In genomic region chr7:144607862-144608261, GRCm38 (mm10) we compare ENCODE assay signal across 16 mouse cellular contexts. TPM values are rescaled to one million over a fixed set of nuclear protein-coding genes. Genes with fewer than 3 reads are reported as not detected.
DNase-seq lines count a peak whose midpoint lies in the region; ATAC-seq and TF ChIP-seq lines count a peak whose summit lies in the region.
"Had no signal": no experiment of that assay in that cellular context is flagged by ENCODE, and none has a peak within 500 bp of the region (broad histone marks: within the 10 kb centered on the region; RNA-seq: fewer than 3 reads in every experiment).

No protein-coding gene starts in this region.

- 94% methylated on average over 15 of the region's 15 CpGs for WGBS in forebrain, postnatal 0 days
- WGBS in forebrain, embryonic 16.5 days: 92% methylated on average over 15 of the region's 15 CpGs
- WGBS in liver, adult 2 months: 90% methylated on average over 15 of the region's 15 CpGs

- no peaks in the 10 kb centered on the region for H3K36me3 ChIP-seq in forebrain, postnatal 0 days (ENCODE audit: insufficient read depth)
- H3K36me3 ChIP-seq in forebrain, embryonic 16.5 days (ENCODE audit: control insufficient read depth, insufficient read depth): no peaks in the 10 kb centered on the region
- H3K36me3 ChIP-seq in liver, adult 2 months (ENCODE audit: control insufficient read depth, insufficient read depth, low read length): no peaks in the 10 kb centered on the region

- H3K9me3 ChIP-seq in forebrain, postnatal 0 days (ENCODE audit: low read length): no peaks in the 10 kb centered on the region
- H3K9me3 ChIP-seq in forebrain, embryonic 16.5 days (ENCODE audit: control insufficient read depth, low read length): no peaks in the 10 kb centered on the region

- no peak overlapping the region for H3K4me2 ChIP-seq in forebrain, postnatal 0 days (ENCODE audit: low read depth)
- no peak overlapping the region for H3K4me2 ChIP-seq in forebrain, embryonic 16.5 days (ENCODE audit: low read length)
- H3K4me2 ChIP-seq: heart, embryonic 11.5 days had no signal

- H3K79me2 ChIP-seq in liver, adult 2 months (ENCODE audit: control insufficient read depth, insufficient read depth, low read length): no peaks in the 10 kb centered on the region

- no peaks in the 10 kb centered on the region for H3K4me1 ChIP-seq in forebrain, postnatal 0 days (ENCODE audit: insufficient read depth)
- no peaks in the 10 kb centered on the region for H3K4me1 ChIP-seq in forebrain, embryonic 16.5 days (replicated peaks; ENCODE audit: control insufficient read depth, insufficient read depth, low read length)
- H3K4me1 ChIP-seq in liver, adult 2 months (ENCODE audit: control insufficient read depth, insufficient read depth, low read length): no peaks in the 10 kb centered on the region

- H3K27me3 ChIP-seq in forebrain, postnatal 0 days (ENCODE audit: insufficient read depth, low read length): no peaks in the 10 kb centered on the region
- H3K27me3 ChIP-seq in forebrain, embryonic 16.5 days (replicated peaks; ENCODE audit: control insufficient read depth, insufficient read depth, low read length): no peaks in the 10 kb centered on the region
- H3K27me3 ChIP-seq in liver, adult 2 months (ENCODE audit: control insufficient read depth, insufficient read depth, low read length): peaks cover 1% of the 10 kb centered on the region; the same call in 1 of the 2 replicates

- H3K9ac ChIP-seq in forebrain, postnatal 0 days: no peak overlapping the region
- no peak overlapping the region for H3K9ac ChIP-seq in forebrain, embryonic 16.5 days (replicated peaks; ENCODE audit: low read depth, low read length)
- H3K9ac ChIP-seq in liver, adult 2 months (ENCODE audit: low read depth, low read length): no peak overlapping the region

- peak; percentile 13; the same call in 1 of the 2 replicates for TF ChIP-seq CTCF in forebrain, postnatal 0 days (IDR thresholded peaks at IDR 0.05; ENCODE audit: low read depth)
- peak; percentile 22; the same call in 1 of the 2 replicates for TF ChIP-seq CTCF in liver, adult 2 months (IDR thresholded peaks at IDR 0.05; ENCODE audit: low read depth, low read length)

- TF ChIP-seq POLR2A in liver, adult 2 months (IDR thresholded peaks at IDR 0.05; ENCODE audit: extremely low read depth, insufficient read depth, low read length): no peak

- ATAC-seq in forebrain, postnatal 0 days: no peak
- ATAC-seq in forebrain, embryonic 16.5 days: no peak
- ATAC-seq: midbrain, embryonic 16.5 days had no signal

- H3K27ac ChIP-seq in forebrain, postnatal 0 days (ENCODE audit: low read depth, low read length): no peak overlapping the region
- H3K27ac ChIP-seq in forebrain, embryonic 16.5 days (ENCODE audit: low read length): no peak overlapping the region
- H3K27ac ChIP-seq in liver, adult 2 months (replicated peaks; ENCODE audit: insufficient read depth, low read depth, low read length): no peak overlapping the region

- no peak for DNase-seq in forebrain, postnatal 0 days
- DNase-seq in liver, adult 2 months (ENCODE audit: extremely low read depth, low read depth, low spot score): no peak
- no peak for DNase-seq in liver
- DNase-seq in thymus, postnatal 14 days: peak; percentile 8
- no peak for DNase-seq in thymus, adult 18-20 months
- DNase-seq in T-cell, adult 2 months (ENCODE audit: low spot score): no peak
- no peak for DNase-seq in right cerebral cortex, adult 18-20 months
- DNase-seq: cerebellum, postnatal 36 days; gastrocnemius, postnatal 36 days; heart, postnatal 36 days; kidney, postnatal 14 days; left cerebral cortex, postnatal 4 days; right cerebral cortex, postnatal 25 days had no signal

- no peak overlapping the region for H3K4me3 ChIP-seq in forebrain, postnatal 0 days (ENCODE audit: low read depth, low read length)
- no peak overlapping the region for H3K4me3 ChIP-seq in forebrain, embryonic 16.5 days (replicated peaks; ENCODE audit: low read length)
- H3K4me3 ChIP-seq in liver, adult 2 months (ENCODE audit: insufficient read depth, low read depth, low read length): no peak overlapping the region

RNA-seq across cellular contexts. Expression of gene Fadd, which starts 25.6 kb away (rescaled TPM):
- total RNA-seq in forebrain, postnatal 0 days (2014; rRNA removed): 2.6 and 2.7 TPM in 2 replicates
- polyA plus RNA-seq in forebrain, postnatal 0 days (2015; fragmentation: Nextera tagmentation; extraction: Ambion mirVana): 2.5 and 3.0 TPM in 2 replicates
- 5.2 and 5.8 TPM in 2 replicates for polyA plus RNA-seq in forebrain, embryonic 16.5 days (2015; fragmentation: Nextera tagmentation; extraction: Ambion mirVana)
- total RNA-seq in liver, adult 2 months (2014; rRNA removed): 2.3 and 2.5 TPM in 2 replicates
- polyA plus RNA-seq in liver, adult 2 months (2012; rRNA removed): 8.0 and 8.7 TPM in 2 replicates

RNA-seq across cellular contexts. Expression of gene Ppfia1, which starts 54.3 kb away (rescaled TPM):
- total RNA-seq in forebrain, postnatal 0 days (2014; rRNA removed): 32.2 and 53.8 TPM in 2 replicates
- polyA plus RNA-seq in forebrain, postnatal 0 days (2015; fragmentation: Nextera tagmentation; extraction: Ambion mirVana): 12.0 and 15.2 TPM in 2 replicates
- polyA plus RNA-seq in forebrain, embryonic 16.5 days (2015; fragmentation: Nextera tagmentation; extraction: Ambion mirVana): 30.4 and 34.6 TPM in 2 replicates
- 14.5 and 15.4 TPM in 2 replicates for total RNA-seq in liver, adult 2 months (2014; rRNA removed)
- polyA plus RNA-seq in liver, adult 2 months (2012; rRNA removed): 17.1 and 22.0 TPM in 2 replicates
